Mouse (Mus musculus): ENCODE data around the gene 9030025P20Rik. TPM values are rescaled to one million over a fixed set of nuclear protein-coding genes. Genes with fewer than 3 reads are reported as not detected.

Gene 9030025P20Rik
- polyA plus RNA-seq (2021; fragmentation: Nextera tagmentation): 2.4 and 3.9 TPM in 2 replicates
- long read RNA-seq, experiment 1, transcript 9030025P20Rik-201 (12 exons, 1,844 nt): major isoform, 6 of 18 reads
- long read RNA-seq, experiment 1, partial matches to known transcripts: 2 of 18 reads
- long read RNA-seq, experiment 1, other reads (novel, unspliced or antisense): 10 of 18 reads
- long read RNA-seq, experiment 2, partial matches to known transcripts: 2 of 5 reads
- long read RNA-seq, experiment 2, other reads (novel, unspliced or antisense): 1 of 5 reads

DNA sequence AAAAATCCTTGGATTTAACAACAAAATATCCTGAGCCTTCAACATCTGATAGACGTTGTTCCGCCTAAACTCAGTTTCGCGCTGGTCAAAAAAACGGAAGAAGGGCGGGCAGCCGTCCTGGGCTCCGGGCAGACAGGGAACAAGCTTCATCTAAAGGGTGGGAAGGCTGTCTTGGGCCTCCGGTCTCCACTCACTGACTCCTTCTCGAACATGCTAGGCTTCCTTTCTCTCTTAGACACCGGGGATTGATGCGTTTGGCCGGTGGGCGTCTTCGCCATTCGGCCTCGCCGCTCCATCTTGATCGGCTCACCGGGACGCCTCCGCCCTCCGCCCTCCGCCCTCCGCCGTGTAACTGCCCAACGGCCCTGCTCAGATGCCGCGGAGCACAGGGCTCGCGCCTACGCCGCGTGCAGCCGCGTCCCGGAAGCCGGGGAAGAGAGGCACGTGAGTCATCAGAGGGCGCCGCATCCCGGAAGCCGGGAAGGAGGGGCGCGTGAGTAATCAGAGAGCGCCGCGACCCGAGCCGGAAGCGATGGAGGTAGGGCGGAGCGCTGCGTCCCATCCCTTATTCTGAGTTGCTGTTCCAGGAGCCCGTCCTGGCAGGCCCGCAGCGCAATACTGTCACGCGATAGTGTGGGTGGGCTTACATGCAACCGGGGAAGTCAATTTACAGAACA, at the start of gene 9030025P20Rik, which contains the start of gene Gm3417:
Gene 9030025P20Rik (plus strand): TSS at position 107 of the 677 bp plus-strand sequence.
Gene Gm3417 (minus strand): TSS at position 429 of the 677 bp plus-strand sequence.

DNA sequence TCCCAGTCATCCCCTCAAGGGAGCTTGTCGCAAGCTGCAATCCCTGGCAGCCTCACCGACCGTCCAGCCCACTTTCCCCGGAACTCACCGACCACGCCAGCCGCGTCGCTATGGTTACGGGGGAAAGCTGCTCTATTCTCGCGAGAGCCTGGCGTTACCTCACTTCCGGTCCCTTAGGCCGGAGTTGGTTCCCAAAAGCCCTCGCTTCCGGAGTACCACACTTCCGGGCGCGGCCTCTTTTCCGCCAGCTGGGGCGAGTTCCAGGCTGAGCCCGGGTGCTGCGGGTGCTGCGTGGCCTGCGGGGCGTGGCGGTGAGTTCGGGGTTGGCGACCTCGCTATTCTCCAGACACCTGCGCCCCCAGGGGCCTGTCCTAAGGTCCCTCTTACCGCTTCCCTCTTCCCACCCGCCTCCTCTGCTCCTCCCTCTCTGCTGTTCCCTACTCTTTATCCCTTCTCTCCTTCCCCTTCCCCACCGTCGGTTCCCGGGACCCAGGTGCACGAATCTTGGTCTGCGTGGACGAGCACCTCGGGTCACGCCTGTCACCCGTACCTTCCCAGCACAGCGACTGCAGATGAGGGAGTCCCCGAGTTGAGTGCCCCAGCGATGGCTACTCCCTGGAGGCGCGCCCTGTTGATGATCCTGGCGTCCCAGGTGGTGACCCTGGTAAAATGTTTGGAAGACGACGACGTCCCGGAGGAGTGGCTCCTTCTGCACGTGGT, 35.1 kb upstream of the 9030025P20Rik start, which contains the start of the genes Wdr27 and 1600012H06Rik:
Gene Wdr27 (minus strand): TSS at position 150 of the 720 bp plus-strand sequence.
Gene 1600012H06Rik (plus strand): TSS at position 176 of the 720 bp plus-strand sequence.

DNA sequence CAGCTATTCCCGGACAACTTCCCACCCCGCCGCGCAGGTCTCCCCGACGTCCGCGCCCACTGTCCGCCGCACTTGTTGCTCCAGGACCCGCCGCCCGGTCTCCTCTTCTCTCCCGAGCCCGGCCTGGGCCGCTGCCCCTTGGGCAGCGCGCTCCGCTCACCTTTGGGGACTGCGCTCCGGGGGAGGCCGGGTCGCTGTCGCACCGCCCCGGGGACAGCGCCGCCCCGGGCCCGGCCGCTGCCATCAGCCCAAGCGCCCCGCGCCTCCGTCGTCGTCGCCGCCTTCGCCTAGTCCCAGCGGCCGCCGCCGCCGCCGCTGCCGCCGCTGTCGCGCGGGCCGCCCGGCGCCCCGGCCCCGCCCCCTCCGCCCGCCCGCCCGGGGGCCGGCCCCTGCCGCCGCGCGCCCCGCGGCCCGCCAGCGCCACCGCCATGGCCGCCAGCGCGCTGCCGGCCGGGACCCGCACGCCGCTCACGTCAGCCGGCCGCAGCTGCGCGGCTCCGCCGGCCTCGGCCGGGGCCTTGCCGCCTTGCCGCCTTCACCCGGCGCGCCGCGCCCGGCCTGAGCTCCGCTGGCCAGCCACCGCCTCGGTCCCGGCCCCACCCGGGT, 17.2 kb upstream of the 9030025P20Rik start, which contains the start of gene Phf10:
Gene Phf10 (minus strand): TSS at position 323 of the 606 bp plus-strand sequence.

DNA sequence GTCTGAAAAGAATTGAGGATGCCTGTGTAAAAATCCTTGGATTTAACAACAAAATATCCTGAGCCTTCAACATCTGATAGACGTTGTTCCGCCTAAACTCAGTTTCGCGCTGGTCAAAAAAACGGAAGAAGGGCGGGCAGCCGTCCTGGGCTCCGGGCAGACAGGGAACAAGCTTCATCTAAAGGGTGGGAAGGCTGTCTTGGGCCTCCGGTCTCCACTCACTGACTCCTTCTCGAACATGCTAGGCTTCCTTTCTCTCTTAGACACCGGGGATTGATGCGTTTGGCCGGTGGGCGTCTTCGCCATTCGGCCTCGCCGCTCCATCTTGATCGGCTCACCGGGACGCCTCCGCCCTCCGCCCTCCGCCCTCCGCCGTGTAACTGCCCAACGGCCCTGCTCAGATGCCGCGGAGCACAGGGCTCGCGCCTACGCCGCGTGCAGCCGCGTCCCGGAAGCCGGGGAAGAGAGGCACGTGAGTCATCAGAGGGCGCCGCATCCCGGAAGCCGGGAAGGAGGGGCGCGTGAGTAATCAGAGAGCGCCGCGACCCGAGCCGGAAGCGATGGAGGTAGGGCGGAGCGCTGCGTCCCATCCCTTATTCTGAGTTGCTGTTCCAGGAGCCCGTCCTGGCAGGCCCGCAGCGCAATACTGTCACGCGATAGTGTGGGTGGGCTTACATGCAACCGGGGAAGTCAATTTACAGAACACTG, 31.6 kb downstream of the 9030025P20Rik start, which contains the start of gene Gm3435:
Gene Gm3435 (plus strand): TSS at position 471 of the 708 bp plus-strand sequence.

Other genes starting within 250 kb of the 9030025P20Rik start
- gene Wdr27, start 35.3 kb upstream of the 9030025P20Rik start, polyA plus RNA-seq (2021; fragmentation: Nextera tagmentation): 10.8 and 11.3 TPM in 2 replicates
- 12.1 and 12.7 TPM in 2 replicates for gene 1600012H06Rik, start 35.3 kb upstream of the 9030025P20Rik start, polyA plus RNA-seq (2021; fragmentation: Nextera tagmentation)
- gene Phf10, start 17.2 kb upstream of the 9030025P20Rik start, polyA plus RNA-seq (2021; fragmentation: Nextera tagmentation): 6.4 and 9.4 TPM in 2 replicates
- not detected in 2 replicates for gene Gm3417, start 322 bp downstream of the 9030025P20Rik start, polyA plus RNA-seq (2021; fragmentation: Nextera tagmentation)
- 3.0 and 8.0 TPM in 2 replicates for gene Gm3435, start 31.7 kb downstream of the 9030025P20Rik start, polyA plus RNA-seq (2021; fragmentation: Nextera tagmentation)
- gene Ermard, start 62.7 kb downstream of the 9030025P20Rik start, polyA plus RNA-seq (2021; fragmentation: Nextera tagmentation): 17.6 and 25.5 TPM in 2 replicates
- 0.73 and 2.0 TPM in 2 replicates for gene Tcte3, start 63.0 kb downstream of the 9030025P20Rik start, polyA plus RNA-seq (2021; fragmentation: Nextera tagmentation)
- 0.70 and 1.2 TPM in 2 replicates for gene Gm3448, start 63.1 kb downstream of the 9030025P20Rik start, polyA plus RNA-seq (2021; fragmentation: Nextera tagmentation)

All from left cerebral cortex, adult 6 months (tissue).